Mouse (Mus musculus): ENCODE measurements at regions not wholly inside any gene's neighbourhood (a gene's known extent, or its start where the extent isn't known, plus 50 kb on each side); places are given as distances from the start of the nearest gene placed in this dataset.
A peak's percentile ranks its signal among the peaks of the same experiment; 100 is the strongest.

DNA sequence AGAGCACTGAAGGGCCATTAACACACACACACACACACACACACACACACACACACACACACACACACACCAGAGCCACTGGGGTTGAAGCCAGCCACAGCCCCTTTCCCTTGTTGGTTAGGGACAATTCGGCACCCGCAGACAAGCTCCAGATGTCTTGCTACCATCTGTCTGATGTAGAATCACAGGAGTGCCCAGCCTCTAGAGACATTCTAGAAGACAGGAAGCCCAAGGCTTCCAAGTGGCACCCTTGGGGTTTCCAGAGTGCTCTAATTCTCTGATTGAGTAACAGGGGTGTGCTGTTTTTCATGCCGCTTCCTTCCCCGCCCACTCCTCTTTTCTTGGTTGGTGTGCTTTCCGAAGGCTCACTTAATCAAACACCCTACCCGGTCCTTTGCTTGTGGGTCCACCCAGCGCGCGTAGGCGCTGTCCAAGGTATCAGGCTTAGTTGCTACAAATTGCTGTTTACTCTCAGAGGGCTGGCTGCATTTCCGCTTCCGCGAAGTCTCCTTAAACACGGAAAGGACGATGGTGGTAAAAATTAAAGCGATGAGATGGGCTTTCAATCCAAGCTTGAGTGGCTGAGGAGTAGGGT is 59.5 kb upstream of the Zbtb18 start:
- Histone ChIP-seq H3K27ac (no peak overlapping the region), H3K4me1 (no peaks in the 10 kb centered on the region), H3K36me3 (no peaks in the 10 kb centered on the region), H3K9ac (no peak overlapping the region), H3K27me3 (no peaks in the 10 kb centered on the region), H3K9me3 (no peaks in the 10 kb centered on the region), H3K4me3 (no peak overlapping the region), H3K4me2 (replicated peaks) (no peak overlapping the region)
- 17% methylated on average over 16 of the region's 16 CpGs for WGBS
- peak; percentile 41; the same call in 1 of the 2 replicates for ATAC-seq (ENCODE audit: insufficient number of reproducible peaks, insufficient read depth, low FRiP score, low TSS enrichment)

DNA sequence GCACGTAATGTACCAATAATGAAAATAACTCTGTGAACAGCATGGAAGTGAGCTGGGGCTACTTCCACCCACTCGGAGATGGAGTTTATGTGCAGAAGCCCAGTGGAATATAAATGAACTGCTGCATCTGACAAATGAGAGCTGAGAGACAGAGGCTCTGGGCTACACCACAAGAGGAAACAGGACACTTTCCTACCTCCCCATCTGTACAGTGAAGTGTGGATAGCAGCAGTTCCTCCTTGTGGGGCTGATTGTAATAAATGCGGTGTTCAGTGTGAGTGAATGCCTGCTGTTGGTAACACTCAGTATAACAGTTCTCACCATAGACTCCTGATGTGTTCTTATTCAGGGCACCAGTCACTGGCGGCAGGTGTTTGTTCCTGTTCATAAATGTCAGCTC is 60.0 kb upstream of the Zbtb18 start:
- Histone ChIP-seq H3K27me3 (no peaks in the 10 kb centered on the region), H3K4me3 (no peak overlapping the region), H3K4me1 (no peaks in the 10 kb centered on the region), H3K9ac (no peak overlapping the region), H3K9me3 (no peaks in the 10 kb centered on the region), H3K36me3 (no peaks in the 10 kb centered on the region), H3K27ac (no peak overlapping the region), H3K4me2 (replicated peaks) (no peak overlapping the region)
- 88% methylated on average over 4 of the region's 4 CpGs for WGBS
- ATAC-seq (ENCODE audit: insufficient number of reproducible peaks, insufficient read depth, low FRiP score, low TSS enrichment) = no peak

DNA sequence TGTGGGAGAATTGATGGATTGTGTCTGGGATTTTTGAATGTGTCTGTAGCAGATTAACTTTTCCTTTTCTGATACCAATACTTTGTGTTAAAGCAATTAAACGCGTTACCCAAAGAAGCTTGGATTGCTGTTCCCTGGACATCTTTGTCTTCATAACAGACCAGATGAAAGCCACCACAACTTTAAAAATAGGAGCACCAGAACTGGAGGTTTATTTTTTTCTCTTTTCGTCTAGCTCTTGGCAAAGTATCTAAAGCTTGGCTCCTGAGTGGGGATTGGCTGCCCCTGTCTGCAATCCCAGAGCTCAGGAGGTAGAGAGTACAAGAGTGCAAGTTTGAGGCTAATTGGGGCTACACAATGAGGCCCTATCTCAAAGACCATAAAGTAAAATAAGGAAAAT is 64.0 kb upstream of the Zbtb18 start:
- WGBS = 86% methylated on average over 3 of the region's 3 CpGs
- Histone ChIP-seq H3K4me3 (no peak overlapping the region), H3K9ac (no peak overlapping the region), H3K27ac (no peak overlapping the region), H3K27me3 (no peaks in the 10 kb centered on the region), H3K4me1 (peaks cover 8% of the 10 kb centered on the region), H3K4me2 (replicated peaks) (no peak overlapping the region), H3K9me3 (no peaks in the 10 kb centered on the region), H3K36me3 (no peaks in the 10 kb centered on the region)
- ATAC-seq (ENCODE audit: insufficient number of reproducible peaks, insufficient read depth, low FRiP score, low TSS enrichment) = no peak

- peaks cover 8% of the 10 kb centered on the region for H3K4me1 ChIP-seq
- H3K4me2 ChIP-seq (replicated peaks) = no peak overlapping the region
- H3K9ac ChIP-seq = no peak overlapping the region
- H3K4me3 ChIP-seq = no peak overlapping the region
- H3K9me3 ChIP-seq = no peaks in the 10 kb centered on the region
- no peak overlapping the region for H3K27ac ChIP-seq
- no peaks in the 10 kb centered on the region for H3K27me3 ChIP-seq
- ATAC-seq (ENCODE audit: insufficient number of reproducible peaks, insufficient read depth, low FRiP score, low TSS enrichment) = no peak
- WGBS = 7% methylated on average over 5 of the region's 5 CpGs
- no peaks in the 10 kb centered on the region for H3K36me3 ChIP-seq
Measured at GRCm38 (mm10) chr1:177373226-177373825, 68.8 kb upstream of the Zbtb18 start.

GRCm38 (mm10) chr1:177372066-177372465 is 70.1 kb upstream of the Zbtb18 start:
- Histone ChIP-seq H3K4me1 (peaks cover 8% of the 10 kb centered on the region), H3K9ac (no peak overlapping the region), H3K4me2 (replicated peaks) (no peak overlapping the region), H3K36me3 (no peaks in the 10 kb centered on the region), H3K4me3 (no peak overlapping the region), H3K9me3 (no peaks in the 10 kb centered on the region), H3K27me3 (no peaks in the 10 kb centered on the region), H3K27ac (no peak overlapping the region)
- 60% methylated on average over 10 of the region's 10 CpGs for WGBS
- no peak for ATAC-seq (ENCODE audit: insufficient number of reproducible peaks, insufficient read depth, low FRiP score, low TSS enrichment)

- no peaks in the 10 kb centered on the region for H3K4me1 ChIP-seq
- 87% methylated on average over 9 of the region's 9 CpGs for WGBS
Measured at GRCm38 (mm10) chr1:177367864-177368610, 74.1 kb upstream of the Zbtb18 start.

GRCm38 (mm10) chr1:177366914-177367313 is 75.2 kb upstream of the Zbtb18 start:
- no peak for ATAC-seq (ENCODE audit: insufficient number of reproducible peaks, insufficient read depth, low FRiP score, low TSS enrichment)
- Histone ChIP-seq H3K4me2 (replicated peaks) (no peak overlapping the region), H3K27me3 (no peaks in the 10 kb centered on the region), H3K9me3 (no peaks in the 10 kb centered on the region), H3K27ac (no peak overlapping the region), H3K9ac (no peak overlapping the region), H3K4me1 (no peaks in the 10 kb centered on the region), H3K36me3 (no peaks in the 10 kb centered on the region), H3K4me3 (no peak overlapping the region)
- WGBS = 72% methylated on average over 6 of the region's 6 CpGs

More at GRCm38 (mm10) chr1:177367864-177368610, 74.1 kb upstream of the Zbtb18 start:
- H3K27me3 ChIP-seq = no peaks in the 10 kb centered on the region
- H3K4me3 ChIP-seq = no peak overlapping the region
- H3K27ac ChIP-seq = no peak overlapping the region
- H3K9me3 ChIP-seq = no peaks in the 10 kb centered on the region
- no peak for ATAC-seq (ENCODE audit: insufficient number of reproducible peaks, insufficient read depth, low FRiP score, low TSS enrichment)
- H3K36me3 ChIP-seq = no peaks in the 10 kb centered on the region
- H3K4me2 ChIP-seq (replicated peaks) = no peak overlapping the region
- no peak overlapping the region for H3K9ac ChIP-seq

- H3K36me3 ChIP-seq = no peaks in the 10 kb centered on the region
- no peaks in the 10 kb centered on the region for H3K27me3 ChIP-seq
- no peaks in the 10 kb centered on the region for H3K4me1 ChIP-seq
- H3K27ac ChIP-seq = no peak overlapping the region
- no peaks in the 10 kb centered on the region for H3K9me3 ChIP-seq
- H3K4me3 ChIP-seq = no peak overlapping the region
- no peak overlapping the region for H3K4me2 ChIP-seq (replicated peaks)
- no peak overlapping the region for H3K9ac ChIP-seq
- 48% methylated on average over 7 of the region's 7 CpGs for WGBS
- ATAC-seq (ENCODE audit: insufficient number of reproducible peaks, insufficient read depth, low FRiP score, low TSS enrichment) = no peak
Measured at GRCm38 (mm10) chr1:177366475-177366874, 75.7 kb upstream of the Zbtb18 start.

GRCm38 (mm10) chr1:177364355-177364754 is 77.8 kb upstream of the Zbtb18 start:
- Histone ChIP-seq H3K4me1 (no peaks in the 10 kb centered on the region), H3K4me2 (replicated peaks) (no peak overlapping the region), H3K4me3 (no peak overlapping the region), H3K9ac (no peak overlapping the region), H3K36me3 (no peaks in the 10 kb centered on the region), H3K27me3 (no peaks in the 10 kb centered on the region), H3K27ac (no peak overlapping the region), H3K9me3 (no peaks in the 10 kb centered on the region)
- no peak for ATAC-seq (ENCODE audit: insufficient number of reproducible peaks, insufficient read depth, low FRiP score, low TSS enrichment)
- 84% methylated on average over 7 of the region's 7 CpGs for WGBS

DNA sequence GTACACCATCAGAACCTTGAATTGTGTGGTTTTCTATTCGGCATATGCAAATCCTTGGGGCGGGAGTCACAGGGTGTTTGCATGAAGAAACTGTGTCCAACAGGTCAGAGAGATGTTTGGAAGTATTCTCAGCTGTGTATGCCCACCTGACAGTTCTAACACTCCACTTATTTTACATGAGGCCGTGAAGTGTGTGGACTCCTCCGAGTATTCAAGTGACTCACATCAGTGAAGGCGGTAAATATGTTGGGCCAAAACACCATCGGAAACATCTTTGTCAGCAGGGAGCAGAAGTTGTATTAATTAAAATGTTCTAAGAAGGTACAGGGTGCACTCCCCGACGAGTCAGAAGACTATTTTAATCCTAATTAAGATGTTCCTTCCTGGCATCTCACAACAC is 79.8 kb upstream of the Zbtb18 start:
- no peak overlapping the region for H3K9ac ChIP-seq
- no peak overlapping the region for H3K4me2 ChIP-seq (replicated peaks)
- H3K4me3 ChIP-seq = no peak overlapping the region
- no peaks in the 10 kb centered on the region for H3K27me3 ChIP-seq
- H3K27ac ChIP-seq = no peak overlapping the region
- no peaks in the 10 kb centered on the region for H3K4me1 ChIP-seq
- H3K36me3 ChIP-seq = no peaks in the 10 kb centered on the region
- 87% methylated on average over 8 of the region's 8 CpGs for WGBS
- ATAC-seq (ENCODE audit: insufficient number of reproducible peaks, insufficient read depth, low FRiP score, low TSS enrichment) = no peak
- H3K9me3 ChIP-seq = no peaks in the 10 kb centered on the region

DNA sequence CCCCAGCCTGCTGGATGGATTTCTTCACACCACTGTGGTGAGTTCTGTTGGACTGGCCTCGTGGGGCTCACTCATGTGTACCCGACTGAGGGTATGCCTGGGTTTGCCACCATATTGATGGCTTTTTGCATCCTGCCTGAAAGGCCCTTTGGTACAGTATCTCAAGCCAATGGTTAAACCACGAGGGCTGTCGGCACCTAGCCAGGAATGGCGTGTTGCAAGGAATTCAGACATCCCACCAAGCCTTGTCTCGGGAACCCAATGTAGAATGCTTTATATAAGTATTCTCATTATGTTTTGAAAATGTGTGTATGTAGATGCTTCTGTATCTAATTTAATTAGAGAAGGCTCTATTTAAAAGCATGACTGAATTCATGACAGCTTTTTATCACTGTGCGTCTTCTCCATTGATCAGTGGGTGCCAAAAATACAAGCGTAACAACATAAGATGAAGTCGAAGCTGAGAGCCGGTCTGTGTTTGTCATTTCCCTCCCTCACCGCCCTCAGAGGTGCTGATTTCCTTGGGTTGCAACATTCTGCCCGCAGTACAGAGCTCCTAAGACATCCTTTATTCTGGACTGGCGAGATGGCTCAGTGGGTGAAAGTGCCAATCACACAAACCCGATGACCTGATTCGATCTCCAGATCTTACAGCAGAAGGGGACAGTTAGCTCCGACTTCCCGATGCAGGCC is 90.5 kb upstream of the Akt3 start:
- Histone ChIP-seq H3K4me1 (no peaks in the 10 kb centered on the region), H3K9me3 (no peaks in the 10 kb centered on the region), H3K27me3 (no peaks in the 10 kb centered on the region), H3K36me3 (no peaks in the 10 kb centered on the region), H3K4me3 (no peak overlapping the region), H3K4me2 (replicated peaks) (no peak overlapping the region), H3K27ac (no peak overlapping the region), H3K9ac (no peak overlapping the region)
- 89% methylated on average over 17 of the region's 17 CpGs for WGBS
- no peak for ATAC-seq (ENCODE audit: insufficient number of reproducible peaks, insufficient read depth, low FRiP score, low TSS enrichment)

- 55% methylated on average over 4 of the region's 4 CpGs for WGBS
- no peaks in the 10 kb centered on the region for H3K9me3 ChIP-seq
- no peak overlapping the region for H3K27ac ChIP-seq
- H3K4me3 ChIP-seq = no peak overlapping the region
- no peak overlapping the region for H3K9ac ChIP-seq
- peaks cover 3% of the 10 kb centered on the region; the same call in 1 of the 2 replicates for H3K4me1 ChIP-seq
- no peak for ATAC-seq (ENCODE audit: insufficient number of reproducible peaks, insufficient read depth, low FRiP score, low TSS enrichment)
- no peak overlapping the region for H3K4me2 ChIP-seq (replicated peaks)
- H3K36me3 ChIP-seq = no peaks in the 10 kb centered on the region
- no peaks in the 10 kb centered on the region for H3K27me3 ChIP-seq
Measured at GRCm38 (mm10) chr1:177347208-177347607, 89.2 kb upstream of the Akt3 start.

Measured in embryonic facial prominence, embryonic 12.5 days (tissue).